Mouse (Mus musculus) heart, postnatal 0 days (tissue): Measurements from ENCODE around the gene Dock7.

Source experiments
- CTCF ChIP-seq: IDR thresholded peaks from 2 replicates; pipeline ENCODE4 v1.5.1; 2016; ENCODE audit warnings: antibody characterized with exemption, control low read depth, low read depth
- EP300 ChIP-seq: IDR thresholded peaks from 2 replicates; pipeline ENCODE4 v1.6.1; 2016; ENCODE audit warnings: antibody characterized with exemption, low read depth

DNA sequence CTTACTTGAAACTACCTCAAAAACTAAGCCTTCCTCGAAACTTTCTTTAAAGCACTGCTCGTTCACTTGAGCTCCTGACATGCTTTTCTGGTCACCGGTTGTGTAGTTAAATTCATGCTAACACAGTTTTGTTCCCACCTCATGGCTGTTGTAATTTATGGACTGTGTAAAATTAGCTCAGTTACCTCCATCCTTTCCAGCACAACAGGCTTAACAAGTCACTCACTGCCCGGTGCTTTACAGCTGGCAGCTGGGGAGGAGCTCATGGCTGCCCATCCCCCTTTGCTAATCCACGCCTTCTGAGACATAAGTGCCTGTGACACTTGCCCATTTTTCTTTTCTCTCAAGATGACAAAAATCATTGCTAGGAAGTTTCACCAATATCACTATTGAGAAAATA is 56.2 kb downstream of the Dock7 start:
- TF ChIP-seq CTCF (no peak), EP300 (no peak)
